Mouse (Mus musculus) ES-Bruce4 (cell line): ENCODE measurements around the gene Arhgap8.

Source experiments
- CTCF ChIP-seq: IDR thresholded peaks from one replicate; pipeline ENCODE4 v1.8.1; 2011; ENCODE audit warnings: low read depth, low read length
- POLR2A ChIP-seq: IDR thresholded peaks from one replicate; pipeline ENCODE4 v1.8.1; 2011; ENCODE audit warnings: low read length; ENCODE audit not compliant: insufficient read depth

DNA sequence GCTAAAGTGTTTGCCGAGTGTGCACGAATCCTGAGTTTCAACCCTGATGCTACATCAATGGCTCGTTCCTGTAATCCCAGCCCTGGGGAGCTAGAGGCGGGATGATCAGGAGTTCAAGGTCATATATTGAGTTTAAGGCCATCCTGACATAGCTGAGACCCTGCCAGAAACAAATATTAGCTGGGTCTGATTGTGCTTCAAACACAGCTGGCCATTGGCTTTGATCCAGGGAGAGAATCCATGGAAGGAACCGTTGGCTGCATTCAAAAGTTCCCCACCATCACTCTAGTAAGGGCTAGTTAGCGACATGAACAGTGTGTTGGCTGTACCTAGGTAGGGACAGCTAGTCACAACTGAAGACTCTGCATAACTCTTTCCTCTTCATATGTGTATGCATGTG is 30.5 kb upstream of the Arhgap8 start:
- TF ChIP-seq CTCF (no peak), POLR2A (no peak)
